Mouse (Mus musculus) right cerebral cortex, postnatal 4 days (tissue): Measurements from ENCODE around the gene Entpd7.
A peak's percentile ranks its signal among the peaks of the same experiment; 100 is the strongest.

ENCODE experiments used
- DNase-seq: peaks from one replicate; pipeline ENCODE4 v3.0.0-alpha.2; 2022

Gene Entpd7

GRCm38 (mm10) chr19:43674730-43675524, 14.5 kb upstream of the Entpd7 start, which contains the start of gene Slc25a28:
Gene Slc25a28 (minus strand): TSS chr19:43674881.
- peak; percentile 91 for DNase-seq

GRCm38 (mm10) chr19:43675525-43676400, 13.7 kb upstream of the Entpd7 start:
- peak; percentile 42 for DNase-seq

- DNase-seq: no peak
These were observed 10.9 kb upstream of the Entpd7 start for GRCm38 (mm10) chr19:43678467-43679003.

GRCm38 (mm10) chr19:43679474-43679981, 9.9 kb upstream of the Entpd7 start:
- no peak for DNase-seq

- no peak for DNase-seq
These were observed 7.9 kb upstream of the Entpd7 start for GRCm38 (mm10) chr19:43681541-43681940.

GRCm38 (mm10) chr19:43692815-43693214, 3.3 kb downstream of the Entpd7 start:
- DNase-seq: no peak

DNA sequence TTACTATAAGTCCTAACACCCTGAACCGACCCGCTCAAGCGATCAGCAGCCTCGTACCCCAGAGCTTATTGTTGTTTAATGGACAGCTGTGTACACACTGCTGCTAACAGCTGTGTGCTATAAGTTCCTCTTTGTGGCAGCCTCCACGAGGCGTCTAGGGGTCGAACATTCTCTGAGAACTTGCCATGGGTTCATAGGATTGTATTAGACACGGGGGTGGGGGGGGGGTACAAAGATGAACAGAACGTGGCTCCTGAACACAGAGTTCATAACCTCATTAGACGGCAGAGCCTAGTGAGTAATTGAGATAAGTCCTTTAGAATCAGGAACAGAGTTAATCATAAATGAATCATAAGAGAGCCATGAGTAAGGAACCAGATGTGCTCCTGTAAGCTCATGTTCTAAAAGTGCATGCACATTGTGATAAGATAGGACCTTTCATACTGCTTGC, 6.1 kb downstream of the Entpd7 start:
- DNase-seq: no peak

GRCm38 (mm10) chr19:43697666-43698370, 8.3 kb downstream of the Entpd7 start:
- DNase-seq: no peak

- no peak for DNase-seq
These were observed 9.7 kb downstream of the Entpd7 start for GRCm38 (mm10) chr19:43699021-43699762.

DNA sequence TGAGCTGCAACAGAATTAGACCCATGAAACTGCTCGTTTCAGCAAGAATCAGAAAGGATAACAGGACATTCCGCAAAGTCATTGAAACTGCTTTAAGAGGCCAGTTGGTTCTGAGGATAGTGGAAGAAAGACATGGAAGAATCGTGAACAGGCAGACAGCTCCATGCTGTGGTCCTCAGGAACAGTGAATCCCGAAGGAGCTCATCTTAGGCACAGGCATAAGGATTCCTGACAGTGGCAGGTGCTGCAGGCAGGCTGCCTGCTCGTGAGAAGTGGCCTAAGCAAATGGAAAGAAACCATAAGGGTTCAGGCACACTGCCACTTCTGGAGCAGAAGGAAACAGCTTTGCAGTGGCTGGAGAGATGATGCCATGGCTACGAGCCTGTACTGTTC, 10.3 kb downstream of the Entpd7 start:
- no peak for DNase-seq

DNA sequence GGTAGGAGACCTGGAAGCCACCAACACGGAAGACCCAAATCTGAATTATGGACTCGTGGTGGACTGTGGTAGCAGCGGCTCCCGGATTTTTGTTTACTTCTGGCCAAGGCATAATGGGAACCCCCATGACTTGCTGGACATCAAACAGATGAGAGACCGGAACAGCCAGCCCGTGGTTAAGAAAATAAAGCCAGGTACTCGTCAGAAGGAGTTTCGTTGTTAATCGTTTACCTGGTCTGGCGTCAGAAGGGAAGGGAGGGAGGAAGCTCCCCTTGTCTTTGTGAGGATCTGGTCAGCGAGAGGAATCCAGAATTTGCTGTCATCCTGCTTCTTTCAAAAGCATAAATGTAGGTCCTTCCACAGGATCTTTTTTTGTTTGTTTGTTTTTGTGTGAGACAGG, 14.7 kb downstream of the Entpd7 start:
- no peak for DNase-seq

- DNase-seq: no peak
These were observed 15.5 kb downstream of the Entpd7 start for GRCm38 (mm10) chr19:43704787-43705497.

DNA sequence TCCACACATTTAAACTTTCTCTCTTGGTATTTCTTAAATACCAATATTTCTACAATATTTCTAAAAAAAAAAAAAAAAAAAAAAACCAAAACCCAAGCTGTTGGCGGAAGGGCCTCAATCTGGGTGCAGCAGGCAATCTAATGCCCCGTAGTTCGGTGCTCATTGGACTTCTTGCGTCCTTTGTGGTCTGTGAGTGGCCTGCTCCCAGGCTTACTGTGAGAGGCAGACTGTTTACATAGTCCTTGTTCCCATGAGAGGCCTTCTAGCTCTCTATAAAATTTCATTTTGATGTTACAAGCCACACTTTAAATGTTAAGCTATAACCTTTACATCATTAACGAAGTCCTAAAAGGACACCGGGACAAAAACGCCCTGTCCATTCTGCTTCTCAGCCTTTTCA, 18.7 kb downstream of the Entpd7 start:
- no peak for DNase-seq

GRCm38 (mm10) chr19:43709317-43709716, 19.8 kb downstream of the Entpd7 start:
- no peak for DNase-seq

DNA sequence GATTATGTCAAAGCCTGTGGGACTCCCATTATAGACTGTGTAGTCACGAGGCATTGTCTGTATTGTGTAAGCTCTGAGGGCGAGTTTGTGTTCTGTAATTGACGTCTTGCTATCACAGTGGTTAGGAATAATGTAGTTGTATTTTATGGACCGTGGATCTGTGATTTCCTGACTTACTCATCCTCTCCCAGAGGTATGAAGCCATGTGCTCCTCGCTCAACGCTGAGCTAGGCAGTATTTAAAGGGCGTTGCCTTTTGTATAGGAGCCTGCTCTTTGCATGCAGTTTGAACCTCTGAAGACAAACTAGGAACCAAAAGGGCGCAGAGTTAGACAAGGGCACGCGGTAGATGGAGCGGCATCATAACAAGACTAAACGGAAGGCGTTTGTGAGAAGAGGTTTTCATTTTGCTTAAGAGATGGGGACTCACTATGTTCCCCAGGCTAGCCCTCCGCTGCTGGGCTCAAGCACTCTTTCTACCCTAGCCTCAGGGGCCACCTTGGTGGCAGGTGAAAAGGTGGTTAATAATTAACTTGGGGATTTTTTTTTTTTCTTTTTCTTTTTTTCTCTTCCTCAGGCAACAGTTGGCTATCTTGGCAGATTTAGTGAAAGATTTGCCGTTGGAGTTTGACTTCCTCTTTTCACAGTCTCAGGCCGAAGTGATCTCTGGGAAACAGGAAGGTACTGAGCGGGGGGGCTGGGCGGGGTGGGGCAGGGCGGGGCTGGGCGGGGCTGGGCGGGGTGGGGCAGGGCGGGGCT, 21.9 kb downstream of the Entpd7 start:
- DNase-seq: no peak

- no peak for DNase-seq
These were observed 22.5 kb downstream of the Entpd7 start for GRCm38 (mm10) chr19:43711971-43712370.

- DNase-seq: no peak
These were observed 30.6 kb downstream of the Entpd7 start for GRCm38 (mm10) chr19:43720061-43720460.

DNA sequence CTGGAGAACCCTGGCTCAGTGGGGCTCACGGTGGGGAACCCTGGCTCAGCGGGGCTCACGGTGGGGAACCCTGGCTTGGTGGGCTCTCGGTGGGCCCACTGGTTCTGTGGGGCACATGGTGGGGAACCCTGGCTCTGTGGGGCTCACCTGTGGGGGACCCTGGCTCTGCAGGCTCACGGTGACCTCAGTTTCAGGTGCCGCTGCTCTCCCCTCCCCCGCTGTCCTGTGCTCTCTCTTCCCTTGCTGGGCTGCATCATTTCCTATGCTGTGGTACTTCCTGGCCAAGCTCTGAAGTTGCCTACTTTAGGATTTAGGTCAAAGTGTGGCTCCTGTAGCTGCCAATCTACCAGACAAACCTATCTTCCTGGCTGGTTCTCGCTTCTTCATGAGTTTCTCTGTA, 33.4 kb downstream of the Entpd7 start:
- no peak for DNase-seq

GRCm38 (mm10) chr19:43723501-43723900, 34.0 kb downstream of the Entpd7 start:
- no peak for DNase-seq

DNA sequence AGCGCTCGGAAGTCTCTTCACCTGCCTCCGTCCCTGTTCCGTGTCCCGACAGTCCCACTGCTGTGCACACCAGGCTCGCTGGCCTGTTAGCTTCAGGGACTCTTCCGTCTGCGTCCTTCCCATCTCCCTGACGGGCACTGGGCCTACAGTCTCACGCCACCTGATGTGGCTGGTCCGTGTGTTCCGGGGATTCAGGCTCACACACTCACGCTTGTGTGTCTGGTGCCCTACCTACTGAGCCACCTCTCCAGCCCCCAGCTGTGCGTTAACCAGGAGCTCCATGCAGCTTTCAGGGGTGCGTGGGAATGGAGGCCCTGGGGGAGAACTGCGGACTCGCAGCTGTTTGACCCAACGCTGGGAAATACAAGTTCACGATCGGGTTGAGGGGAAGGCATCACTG, 34.7 kb downstream of the Entpd7 start:
- no peak for DNase-seq
